Mouse (Mus musculus): Measurements from ENCODE around the gene Sgsh. TPM values are rescaled to one million over a fixed set of nuclear protein-coding genes. Genes with fewer than 3 reads are reported as not detected.
A peak's percentile ranks its signal among the peaks of the same experiment; 100 is the strongest.

The Sgsh gene
- total RNA-seq, 2 experiments from 2014 or later: 18.3 to 20.9 TPM

GRCm38 (mm10) chr11:119378551-119378950 lies 23.2 kb upstream of the Sgsh start:
- DNase-seq (ENCODE audit: low spot score in 2 of 2): no peak

GRCm38 (mm10) chr11:119377326-119377725 lies 22.0 kb upstream of the Sgsh start:
- DNase-seq (ENCODE audit: low spot score in 2 of 2): no peak

GRCm38 (mm10) chr11:119375425-119375824 lies 20.1 kb upstream of the Sgsh start:
- DNase-seq (ENCODE audit: low spot score in 2 of 2): no peak

- DNase-seq (ENCODE audit: low spot score in 2 of 2): peak in 1 of 2 experiments; percentile 44
Observed at GRCm38 (mm10) chr11:119363534-119364145, 8.3 kb upstream of the Sgsh start.

- DNase-seq (ENCODE audit: low spot score in 2 of 2): no peak
Observed at GRCm38 (mm10) chr11:119362769-119363533, 7.6 kb upstream of the Sgsh start.

- DNase-seq (ENCODE audit: low spot score in 2 of 2): no peak
Observed at GRCm38 (mm10) chr11:119359089-119359488, 3.8 kb upstream of the Sgsh start.

GRCm38 (mm10) chr11:119354798-119355442 lies 416 bp downstream of the Sgsh start:
- DNase-seq (ENCODE audit: low spot score in 2 of 2): no peak

GRCm38 (mm10) chr11:119353946-119354345 lies 1.4 kb downstream of the Sgsh start:
- DNase-seq (ENCODE audit: low spot score in 2 of 2): no peak

- DNase-seq (ENCODE audit: low spot score in 2 of 2): no peak
Observed at GRCm38 (mm10) chr11:119352113-119352512, 3.2 kb downstream of the Sgsh start.

GRCm38 (mm10) chr11:119347125-119347524 lies 8.2 kb downstream of the Sgsh start:
- DNase-seq (ENCODE audit: low spot score in 2 of 2): no peak

- no peak for DNase-seq (ENCODE audit: low spot score in 2 of 2)
Observed at GRCm38 (mm10) chr11:119344865-119345264, 10.5 kb downstream of the Sgsh start.

GRCm38 (mm10) chr11:119344178-119344577 lies 11.2 kb downstream of the Sgsh start:
- DNase-seq (ENCODE audit: low spot score in 2 of 2): no peak

GRCm38 (mm10) chr11:119339637-119340036 lies 15.7 kb downstream of the Sgsh start:
- peak in 1 of 2 experiments; percentile 64 for DNase-seq (ENCODE audit: low spot score in 2 of 2)

GRCm38 (mm10) chr11:119339179-119339578 lies 16.2 kb downstream of the Sgsh start:
- no peak for DNase-seq (ENCODE audit: low spot score in 2 of 2)

GRCm38 (mm10) chr11:119338271-119339059 lies 16.9 kb downstream of the Sgsh start:
- peak in 1 of 2 experiments; percentile 54 for DNase-seq (ENCODE audit: low spot score in 2 of 2)

- DNase-seq (ENCODE audit: low spot score in 2 of 2): no peak
Observed at GRCm38 (mm10) chr11:119331970-119332369, 23.4 kb downstream of the Sgsh start.

- DNase-seq (ENCODE audit: low spot score in 2 of 2): no peak
Observed at GRCm38 (mm10) chr11:119330592-119330991, 24.7 kb downstream of the Sgsh start.

GRCm38 (mm10) chr11:119325068-119325467 lies 30.3 kb downstream of the Sgsh start:
- DNase-seq (ENCODE audit: low spot score in 2 of 2): no peak

GRCm38 (mm10) chr11:119322521-119322920 lies 32.8 kb downstream of the Sgsh start:
- no peak for DNase-seq (ENCODE audit: low spot score in 2 of 2)

GRCm38 (mm10) chr11:119316720-119317119 lies 38.6 kb downstream of the Sgsh start:
- DNase-seq (ENCODE audit: low spot score in 2 of 2): no peak

GRCm38 (mm10) chr11:119314252-119314936 lies 40.9 kb downstream of the Sgsh start:
- no peak for DNase-seq (ENCODE audit: low spot score in 2 of 2)

Measured in adrenal gland, postnatal 4 days (tissue).